Mouse (Mus musculus) myocyte (in vitro differentiated cells): Measurements from ENCODE around the gene Catsperg1. TPM values are rescaled to one million over a fixed set of nuclear protein-coding genes. Genes with fewer than 3 reads are reported as not detected.
"Not testable (repeated sequence)": the region's sequence is repeated elsewhere in the genome, so short reads cannot be mapped to it uniquely, and the experiment has no call there.

Source experiments
- H3K27me3 ChIP-seq: one replicate; pipeline ENCODE4 v1.6.1; 2011; ENCODE audit not compliant: control insufficient read depth, insufficient read depth, insufficient read length
- H3K36me3 ChIP-seq: one replicate; pipeline ENCODE4 v1.6.1; 2011; ENCODE audit not compliant: control insufficient read depth, insufficient read depth
- H3K4me2 ChIP-seq: one replicate; pipeline ENCODE4 v1.6.1; 2011; ENCODE audit warnings: low read depth, control low read depth
- H3K4me3 ChIP-seq: one replicate; pipeline ENCODE4 v1.5.1; 2011; ENCODE audit warnings: mild to moderate bottlenecking, control low read depth, moderate library complexity
- H3K79me2 ChIP-seq: one replicate; pipeline ENCODE4 v1.6.1; 2011; ENCODE audit not compliant: control insufficient read depth, insufficient read depth
- H3ac ChIP-seq: one replicate; pipeline ENCODE4 v1.6.1; 2011; ENCODE audit not compliant: control insufficient read depth, insufficient read length
- CEBPB ChIP-seq: IDR thresholded peaks from 2 replicates; pipeline ENCODE4 v1.6.1; 2011; ENCODE audit warnings: mild to moderate bottlenecking, moderate library complexity; ENCODE audit not compliant: poor library complexity, insufficient read depth, severe bottlenecking
- E2F4 ChIP-seq: IDR thresholded peaks from one replicate; pipeline ENCODE4 v1.6.1; 2011; ENCODE audit warnings: mild to moderate bottlenecking, control low read depth, moderate library complexity; ENCODE audit not compliant: insufficient read depth
- MAX ChIP-seq: IDR thresholded peaks from one replicate; pipeline ENCODE4 v1.6.1; 2011; ENCODE audit warnings: low read depth, mild to moderate bottlenecking, control low read depth
- MYOD1 ChIP-seq, 3 experiments: IDR thresholded peaks; one replicate each; pipeline ENCODE4 v1.6.1; 2011; ENCODE audit warnings: control low read depth in 2 of 3, low read depth in 2 of 3, mild to moderate bottlenecking in 2 of 3, moderate library complexity in 1 of 3; ENCODE audit not compliant: insufficient read length in 2 of 3, control insufficient read depth in 1 of 3
- MYOG ChIP-seq, 3 experiments: IDR thresholded peaks; one replicate each; pipeline ENCODE4 v1.6.1; 2011; ENCODE audit warnings: control low read depth in 2 of 3, low read depth in 2 of 3, mild to moderate bottlenecking in 2 of 3; ENCODE audit not compliant: insufficient read length in 2 of 3, control insufficient read depth in 1 of 3, insufficient read depth in 1 of 3
- POLR2A ChIP-seq: IDR thresholded peaks from one replicate; pipeline ENCODE4 v1.6.1; 2011; ENCODE audit warnings: low read depth, mild to moderate bottlenecking, control low read depth, moderate library complexity; ENCODE audit not compliant: insufficient read length
- POLR2AphosphoS2 ChIP-seq: IDR thresholded peaks from one replicate; pipeline ENCODE4 v1.6.1; 2011; ENCODE audit warnings: low read depth, control low read depth; ENCODE audit not compliant: insufficient read length
- REST ChIP-seq: IDR thresholded peaks from one replicate; pipeline ENCODE4 v1.6.1; 2011; ENCODE audit warnings: mild to moderate bottlenecking, control low read depth, moderate library complexity; ENCODE audit not compliant: insufficient read depth, insufficient read length
- SRF ChIP-seq: IDR thresholded peaks from one replicate; pipeline ENCODE4 v1.6.1; 2011; ENCODE audit warnings: low read depth; ENCODE audit not compliant: control insufficient read depth, insufficient read length
- TCF12 ChIP-seq: IDR thresholded peaks from one replicate; pipeline ENCODE4 v1.6.1; 2011; ENCODE audit warnings: mild to moderate bottlenecking, control low read depth; ENCODE audit not compliant: poor library complexity, insufficient read depth, severe bottlenecking
- TCF3 ChIP-seq: IDR thresholded peaks from one replicate; pipeline ENCODE4 v1.6.1; 2011; ENCODE audit warnings: low read depth, control low read depth; ENCODE audit not compliant: insufficient read length
- USF1 ChIP-seq: IDR thresholded peaks from one replicate; pipeline ENCODE4 v1.6.1; 2011; ENCODE audit warnings: low read depth, mild to moderate bottlenecking, control low read depth, moderate library complexity
- polyA plus RNA-seq: library from polyadenylated mRNA; unstranded; fragments of >200 nt; fragmentation: generic; extraction: Trizol; gene quantifications from one replicate; pipeline ENCODE4 v1.2.1, GENCODE M21; 2012; ENCODE audit warnings: missing spikeins

Gene Catsperg1
- polyA plus RNA-seq, 1 experiment = not detected

GRCm38 (mm10) chr7:29214236-29214635 lies 401 bp upstream of the Catsperg1 start:
- Histone ChIP-seq H3K4me3 (no peak overlapping the region), H3K27me3 (no peaks in the 10 kb centered on the region), H3K4me2 (no peak overlapping the region), H3K36me3 (no peaks in the 10 kb centered on the region), H3K79me2 (no peaks in the 10 kb centered on the region), H3ac (no peak overlapping the region)
- TF ChIP-seq REST (no peak), USF1 (no peak), POLR2A (no peak), SRF (no peak), TCF12 (no peak), MYOD1 (IDR thresholded peaks at IDR 0.05; ENCODE audit: control insufficient read depth in 1 of 3, insufficient read length in 2 of 3, low read depth in 2 of 3) (no peak), POLR2AphosphoS2 (no peak), CEBPB (no peak), MAX (no peak), E2F4 (no peak), MYOG (IDR thresholded peaks at IDR 0.05; ENCODE audit: control insufficient read depth in 1 of 3, insufficient read depth in 1 of 3, insufficient read length in 2 of 3, low read depth in 2 of 3) (no peak), TCF3 (no peak)

DNA sequence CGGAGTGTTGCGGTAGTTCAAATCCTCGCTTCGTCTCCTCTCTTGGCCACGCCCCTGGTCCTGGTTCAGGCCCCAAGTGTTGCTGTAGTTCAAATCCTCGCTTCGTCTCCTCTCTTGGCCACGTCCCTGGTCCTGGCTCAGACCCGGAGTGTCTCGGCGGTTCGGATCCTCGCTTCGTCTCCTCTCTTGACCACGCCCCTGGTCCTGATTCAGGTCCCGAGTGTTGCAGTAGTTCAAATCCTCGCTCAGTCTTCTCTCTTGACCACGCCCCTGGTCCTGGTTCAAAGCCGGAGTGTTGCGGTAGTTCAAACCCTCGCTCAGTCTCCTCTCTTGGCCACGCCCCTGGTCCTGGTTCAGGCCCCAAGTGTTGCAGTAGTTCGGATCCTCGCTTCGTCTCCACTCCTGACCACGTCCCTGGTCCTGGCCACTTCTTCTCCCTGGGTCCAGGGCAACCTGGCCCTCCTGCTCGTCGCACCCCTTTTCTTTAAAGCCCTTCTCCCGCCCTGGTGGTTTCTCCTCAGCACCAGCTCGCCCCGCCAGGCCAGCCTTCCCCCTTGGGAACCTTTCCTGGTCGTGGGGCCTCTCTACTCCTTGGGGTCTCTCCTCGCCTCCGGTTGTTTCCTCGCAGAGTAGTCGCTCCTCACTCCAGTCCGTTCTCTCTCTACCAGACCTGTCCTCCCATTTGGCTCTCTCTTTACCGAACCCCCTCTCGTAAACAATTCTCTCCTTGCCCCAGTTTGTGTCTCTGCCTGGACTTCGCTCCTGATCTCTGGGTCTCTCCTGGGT lies 867 bp downstream of the Catsperg1 start:
- H3K4me2 ChIP-seq, H3K79me2 ChIP-seq, H3K4me3 ChIP-seq, H3K36me3 ChIP-seq, H3ac ChIP-seq, H3K27me3 ChIP-seq: not testable (repeated sequence)

GRCm38 (mm10) chr7:29212199-29212765 lies 1.6 kb downstream of the Catsperg1 start:
- H3K36me3 ChIP-seq = no peaks in the 10 kb centered on the region
- no peak overlapping the region for H3ac ChIP-seq
- no peaks in the 10 kb centered on the region for H3K27me3 ChIP-seq
- H3K4me2 ChIP-seq = peak overlapping the region; percentile 81
- peak overlapping the region; percentile 22 for H3K4me3 ChIP-seq
- TF ChIP-seq TCF3 (no peak), REST (no peak), POLR2AphosphoS2 (no peak), TCF12 (no peak), MAX (no peak), MYOD1 (IDR thresholded peaks at IDR 0.05; ENCODE audit: control insufficient read depth in 1 of 3, insufficient read length in 2 of 3, low read depth in 2 of 3) (no peak), SRF (no peak), E2F4 (no peak), MYOG (IDR thresholded peaks at IDR 0.05; ENCODE audit: control insufficient read depth in 1 of 3, insufficient read depth in 1 of 3, insufficient read length in 2 of 3, low read depth in 2 of 3) (no peak)
- H3K79me2 ChIP-seq = no peaks in the 10 kb centered on the region

DNA sequence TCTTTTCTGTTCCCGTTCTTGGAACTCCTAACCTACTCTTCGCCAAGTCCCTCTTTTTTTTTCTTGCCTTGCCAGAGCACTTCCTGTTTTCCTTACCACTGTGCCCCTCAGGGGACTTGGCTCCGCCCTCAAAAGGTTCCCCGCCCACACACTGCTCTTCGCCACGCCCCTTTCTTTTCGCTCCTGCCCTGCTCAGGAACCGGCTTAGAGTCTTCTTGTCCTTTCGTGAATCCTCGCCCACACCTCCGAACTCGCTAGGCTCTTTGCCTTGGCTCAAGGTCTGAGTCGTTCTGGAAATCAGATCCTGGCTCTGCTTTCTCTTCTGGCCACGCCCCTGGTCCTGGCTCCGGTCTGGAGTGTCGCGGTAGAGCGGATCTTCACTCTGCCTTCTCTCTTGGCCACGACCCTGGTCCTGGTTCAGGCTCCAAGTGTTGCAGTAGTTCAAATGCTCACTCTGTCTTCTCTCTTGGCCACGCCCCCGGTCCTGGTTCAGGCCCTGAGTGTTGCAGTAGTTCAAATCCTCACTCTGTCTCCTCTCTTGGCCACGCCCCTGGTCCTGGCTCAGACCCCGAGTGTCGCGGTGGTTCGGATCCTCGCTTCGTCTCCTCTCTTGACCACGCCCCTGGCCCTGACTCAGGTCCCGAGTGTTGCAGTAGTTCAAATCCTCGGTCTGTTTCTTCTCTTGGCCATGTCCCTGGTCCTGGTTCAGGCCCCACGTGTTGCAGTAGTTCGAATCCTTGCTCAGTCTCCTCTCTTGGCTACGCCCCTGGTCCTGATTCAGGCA lies 2.2 kb downstream of the Catsperg1 start:
- Histone ChIP-seq H3K4me3 (peak overlapping the region; percentile 22), H3K27me3 (no peaks in the 10 kb centered on the region), H3ac (no peak overlapping the region), H3K4me2 (peak overlapping the region; percentile 81), H3K79me2 (no peaks in the 10 kb centered on the region), H3K36me3 (no peaks in the 10 kb centered on the region)
- TF ChIP-seq MYOG (IDR thresholded peaks at IDR 0.05; ENCODE audit: control insufficient read depth in 1 of 3, insufficient read depth in 1 of 3, insufficient read length in 2 of 3, low read depth in 2 of 3) (no peak), POLR2AphosphoS2 (no peak), MYOD1 (IDR thresholded peaks at IDR 0.05; ENCODE audit: control insufficient read depth in 1 of 3, insufficient read length in 2 of 3, low read depth in 2 of 3) (no peak), SRF (no peak), TCF3 (no peak), CEBPB (no peak), REST (no peak), TCF12 (no peak), USF1 (no peak), E2F4 (no peak), POLR2A (no peak), MAX (no peak)

DNA sequence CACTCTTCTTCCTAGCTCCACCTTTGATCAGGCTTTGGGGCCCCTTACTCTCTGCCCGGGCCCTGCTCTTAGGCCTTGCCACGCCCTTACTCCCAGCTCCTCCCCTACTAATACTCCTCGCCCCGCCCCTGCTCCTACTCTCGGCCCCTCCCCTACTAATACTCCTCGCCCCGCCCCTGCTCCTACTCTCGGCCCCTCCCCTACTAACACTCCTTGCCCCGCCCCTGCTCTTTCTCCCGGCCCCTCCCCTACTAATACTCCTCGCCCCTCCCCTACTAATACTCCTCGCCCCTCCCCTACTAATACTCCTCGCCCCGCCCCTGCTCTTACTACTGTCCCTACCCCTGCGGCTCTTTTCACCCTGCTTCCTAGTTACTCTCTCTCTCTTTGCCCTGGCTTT lies 2.8 kb downstream of the Catsperg1 start:
- H3K4me3 ChIP-seq = peak overlapping the region; percentile 22
- H3K36me3 ChIP-seq, H3K79me2 ChIP-seq, H3ac ChIP-seq, H3K27me3 ChIP-seq: not testable (repeated sequence)
- H3K4me2 ChIP-seq = peak overlapping the region; percentile 81
